Mouse (Mus musculus): ENCODE measurements around the gene Eaf1.

Gene Eaf1

GRCm38 (mm10) chr14:31515895-31516294, 21.7 kb downstream of the Eaf1 start:
- DNase-seq: no peak

- DNase-seq: no peak
Observed at GRCm38 (mm10) chr14:31519165-31519564, 25.0 kb downstream of the Eaf1 start.

DNA sequence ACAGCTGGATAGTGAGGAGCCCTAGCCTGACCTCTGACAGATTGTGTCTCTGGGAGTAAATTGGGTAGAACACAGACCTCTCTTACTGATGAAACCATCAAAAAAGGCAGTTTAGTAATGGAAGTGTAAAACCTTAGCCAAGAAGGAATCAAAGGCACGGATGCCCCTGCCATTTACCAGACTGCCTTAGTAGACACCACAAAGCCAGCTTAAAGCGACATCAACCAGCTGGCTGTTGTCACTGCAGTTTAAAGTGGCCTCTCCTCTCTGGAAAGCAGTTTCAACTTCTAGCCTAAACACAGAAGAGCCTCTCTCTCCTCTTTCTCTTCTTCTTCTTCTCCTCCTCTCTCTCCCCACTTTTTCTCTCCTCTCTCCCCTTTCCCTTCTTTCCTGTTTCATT, 27.1 kb downstream of the Eaf1 start:
- DNase-seq: peak; percentile 30 to 31

DNA sequence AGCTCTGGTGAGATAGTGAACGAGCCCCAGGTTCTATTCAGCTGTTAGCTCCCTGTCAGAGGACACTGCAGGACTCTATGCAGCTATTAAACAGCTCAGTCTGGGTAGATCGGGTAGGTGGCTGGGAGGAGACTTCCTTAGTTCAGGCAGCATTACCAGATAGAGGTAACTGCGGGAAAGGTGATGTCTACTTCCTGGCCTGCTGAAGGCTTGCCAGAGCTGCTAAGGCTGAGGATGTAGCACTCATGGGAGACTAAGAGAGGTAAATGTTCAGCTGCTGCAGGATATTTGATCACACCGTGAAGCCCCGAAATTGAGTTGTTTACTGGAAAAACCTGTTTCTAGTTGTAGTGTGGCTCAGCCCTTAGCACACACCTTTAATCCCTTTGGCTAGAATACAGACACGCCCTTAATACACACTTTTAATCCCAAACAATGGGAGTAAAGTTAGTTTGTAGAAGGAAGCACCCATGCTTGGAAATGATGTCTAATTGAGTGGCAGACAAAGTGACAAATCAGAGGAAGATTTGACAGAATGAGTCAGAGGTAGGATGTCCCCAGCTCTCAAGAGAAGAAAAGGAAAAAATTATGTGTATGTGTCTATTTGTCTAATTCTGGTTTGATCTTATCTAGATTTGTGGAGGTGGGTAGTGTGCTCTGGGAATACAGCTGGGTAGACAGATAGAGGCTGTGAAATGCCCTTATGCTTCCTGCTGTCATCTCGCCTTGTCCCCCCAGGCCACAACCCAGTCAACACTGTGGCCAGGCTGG, 31.0 kb downstream of the Eaf1 start:
- DNase-seq: no peak

GRCm38 (mm10) chr14:31530847-31531246, 36.6 kb downstream of the Eaf1 start:
- no peak for DNase-seq

DNA sequence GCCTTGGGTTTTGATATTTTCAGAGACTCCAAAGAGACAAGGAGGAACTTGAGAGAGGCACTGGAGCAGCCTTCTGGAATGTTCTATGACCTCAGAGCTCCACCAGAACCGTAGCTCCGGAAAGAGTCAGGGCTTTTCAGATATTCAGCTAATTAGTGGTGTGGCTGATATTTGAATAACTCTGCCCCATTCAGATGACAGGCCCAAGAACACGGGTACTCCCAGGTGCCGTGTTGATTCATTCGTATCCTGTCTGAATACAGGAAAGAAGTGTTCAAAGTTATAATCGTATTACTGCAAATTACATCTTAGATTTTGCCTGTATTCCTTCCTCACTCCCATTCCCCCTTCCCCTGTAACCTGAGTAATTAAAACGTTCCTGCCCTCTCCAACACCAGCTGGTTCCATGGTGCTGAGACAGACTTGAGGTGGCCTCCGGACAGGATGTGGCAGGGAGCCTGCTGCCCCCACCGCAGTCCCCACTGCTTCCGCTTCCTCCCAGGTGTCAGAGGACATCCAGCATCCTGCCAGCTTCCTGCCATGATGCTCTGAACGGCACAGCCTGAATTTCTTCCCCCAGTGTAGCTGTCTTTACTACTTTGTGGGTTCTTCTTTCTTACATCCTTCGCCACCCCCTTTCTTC, 37.4 kb downstream of the Eaf1 start:
- no peak for DNase-seq

- no peak for DNase-seq
Observed at GRCm38 (mm10) chr14:31532656-31533055, 38.5 kb downstream of the Eaf1 start.

DNA sequence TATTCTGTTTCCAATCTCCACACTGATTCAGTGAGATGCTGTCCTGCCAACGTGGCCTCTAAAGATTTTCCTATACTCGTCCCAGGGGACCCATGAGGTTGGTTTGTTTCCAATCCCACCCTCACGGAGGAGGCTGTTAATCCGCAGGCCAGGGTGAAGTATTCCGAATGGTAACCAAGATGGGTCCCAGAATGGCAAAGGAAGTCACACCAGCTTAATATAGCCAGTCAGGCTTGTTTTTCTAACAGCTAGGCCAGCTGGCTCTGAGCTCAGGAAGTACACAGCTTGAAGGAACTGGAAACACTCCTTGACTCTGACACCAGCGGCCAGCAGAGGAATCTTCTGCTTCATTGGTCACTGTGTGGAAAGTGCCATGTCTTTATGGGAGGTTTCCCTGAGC, 43.1 kb downstream of the Eaf1 start:
- DNase-seq: peak; percentile 66 to 69

DNA sequence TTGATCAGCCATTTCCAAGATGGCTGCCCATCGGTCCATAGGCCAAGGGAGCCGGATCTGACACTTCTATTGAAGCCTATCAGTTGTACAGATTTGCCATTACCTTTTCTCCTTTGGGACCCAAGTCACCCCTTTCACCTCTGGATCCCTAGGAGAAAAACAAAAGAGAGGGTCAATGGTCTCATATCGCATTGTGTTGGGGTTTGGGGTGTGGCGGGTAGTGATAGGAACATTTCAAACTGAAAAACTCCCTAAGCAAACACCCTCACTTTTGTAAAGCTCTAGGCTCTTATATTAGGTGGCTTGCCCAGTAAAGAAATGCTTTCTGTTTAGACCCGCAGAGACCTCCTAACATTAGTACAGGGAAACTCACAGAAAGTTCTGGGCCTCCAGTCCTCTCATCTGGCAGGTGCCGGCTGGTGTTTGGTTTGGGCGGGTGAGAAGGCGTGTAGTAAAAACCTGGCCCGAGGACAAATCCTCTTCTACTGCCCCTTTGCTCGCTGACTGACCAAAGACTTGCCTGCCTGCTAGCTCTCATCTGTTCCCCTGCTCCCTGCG, 49.8 kb downstream of the Eaf1 start:
- no peak for DNase-seq

DNA sequence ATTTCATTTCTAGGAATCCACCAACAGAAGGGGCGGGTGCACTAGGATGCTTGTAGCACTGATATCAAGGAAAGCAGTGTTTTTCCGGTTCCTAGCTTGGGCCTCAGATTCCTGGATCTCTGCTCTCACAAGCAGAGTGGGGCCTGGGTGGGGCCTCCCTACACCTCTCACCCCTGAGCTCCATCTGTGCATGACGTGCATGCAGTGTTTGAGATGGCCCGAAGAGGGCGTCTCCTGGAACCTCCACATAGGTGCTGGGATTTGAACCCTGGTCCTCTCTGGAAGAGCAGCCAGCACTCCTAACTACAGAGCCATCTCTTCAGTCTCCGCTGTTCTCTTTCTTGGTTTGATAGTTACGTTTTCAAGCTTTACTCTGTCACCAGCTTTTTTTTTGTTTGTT, 60.8 kb downstream of the Eaf1 start:
- no peak for DNase-seq

- DNase-seq: no peak
Observed at GRCm38 (mm10) chr14:31555963-31556434, 61.8 kb downstream of the Eaf1 start.

- DNase-seq: no peak
Observed at GRCm38 (mm10) chr14:31556526-31557260, 62.5 kb downstream of the Eaf1 start.

GRCm38 (mm10) chr14:31557273-31557672, 63.1 kb downstream of the Eaf1 start:
- peak; percentile 33 to 42 for DNase-seq

GRCm38 (mm10) chr14:31557784-31558183, 63.6 kb downstream of the Eaf1 start:
- no peak for DNase-seq

- no peak for DNase-seq
Observed at GRCm38 (mm10) chr14:31559216-31559615, 65.0 kb downstream of the Eaf1 start.

Data from cerebellum, postnatal 36 days (tissue).